Mouse (Mus musculus): ENCODE data around the gene Hmbs.
"Not testable (repeated sequence)": the region's sequence is repeated elsewhere in the genome, so short reads cannot be mapped to it uniquely, and the experiment has no call there.

Hmbs gene

DNA sequence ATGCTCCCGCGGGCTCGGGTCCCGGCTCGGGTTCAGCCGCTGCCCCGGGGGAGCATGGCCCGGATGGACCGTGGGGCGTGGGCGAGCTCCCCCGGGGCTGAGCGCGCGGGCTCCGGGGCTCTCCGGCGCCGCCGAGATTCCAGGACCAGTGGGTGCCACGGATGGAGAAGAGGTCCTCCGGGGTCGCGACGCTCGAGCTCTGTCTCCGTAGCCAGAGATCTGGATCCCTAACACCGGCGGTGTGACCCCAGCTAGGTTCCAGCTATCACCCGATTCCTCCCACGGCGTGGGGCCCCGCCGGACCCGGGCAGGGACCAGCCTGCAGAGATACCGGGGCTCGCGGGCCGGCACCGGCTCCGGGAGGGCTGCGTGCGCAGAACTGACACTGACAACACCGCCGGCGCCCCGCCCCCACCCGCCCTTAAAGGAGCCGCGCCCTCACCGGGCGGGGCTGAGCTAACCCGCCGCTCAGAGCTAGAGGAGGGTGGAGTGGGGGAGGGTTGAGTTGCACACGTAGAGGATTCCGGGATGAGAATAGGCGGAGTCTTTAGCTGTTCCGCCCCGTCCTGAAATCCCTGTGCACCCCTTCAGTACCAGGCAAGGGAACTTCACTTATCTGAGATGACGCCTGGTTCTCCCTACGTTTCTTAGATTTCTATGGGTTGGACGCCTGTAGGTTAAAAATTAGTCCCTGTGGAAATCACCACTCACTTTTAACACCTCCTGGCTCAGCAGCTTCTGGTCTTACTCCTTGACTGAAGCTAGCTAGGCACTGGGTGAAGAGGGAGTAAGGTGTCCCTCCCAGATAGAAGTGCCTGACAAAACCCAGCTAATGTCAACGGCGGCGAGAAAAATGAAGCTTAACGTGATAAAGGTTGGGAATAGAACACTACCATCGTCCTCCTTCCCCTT lies 23.9 kb downstream of the Hmbs start, which contains the start of gene C2cd2l:
TSS of gene C2cd2l (minus strand) at position 399 of the 912 bp plus-strand sequence.
- peak; percentile 93 for DNase-seq

DNA sequence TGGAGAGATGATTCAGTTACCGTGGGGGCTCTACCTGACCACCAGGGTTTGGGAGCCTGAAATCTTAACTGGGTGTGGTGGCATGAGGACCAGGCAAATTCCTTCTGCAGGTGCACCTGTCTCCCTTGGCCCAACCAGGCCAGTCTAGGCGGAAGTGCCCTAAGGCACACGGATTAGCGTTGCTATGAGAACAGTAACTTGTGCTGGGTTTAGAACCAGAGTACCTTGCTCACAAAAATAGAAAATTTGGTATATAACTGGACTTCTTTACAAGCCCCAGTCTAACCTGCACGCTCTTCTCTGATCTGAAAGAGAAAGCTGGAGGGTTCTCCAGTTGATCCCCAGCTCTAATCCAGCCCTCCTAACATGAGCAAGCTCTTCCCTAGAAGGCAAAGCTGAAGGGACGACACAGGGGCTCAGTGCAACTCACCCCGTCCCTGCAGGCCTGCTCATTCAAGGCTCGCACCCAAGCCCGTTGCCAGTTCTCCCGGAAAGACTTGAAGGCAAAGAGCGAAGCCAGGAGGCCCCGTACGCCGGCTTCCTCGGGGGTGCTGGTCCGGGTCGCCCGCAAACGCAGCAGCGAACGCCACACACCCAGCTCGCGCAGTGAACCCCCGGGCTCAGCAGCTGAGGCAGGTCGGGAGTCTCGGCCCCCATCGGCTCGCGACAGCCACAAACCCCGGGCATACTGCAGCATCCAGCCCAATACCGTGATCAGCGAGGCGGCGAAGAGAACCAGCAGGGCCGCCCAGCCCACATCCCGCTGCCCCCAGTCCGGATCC lies 24.7 kb downstream of the Hmbs start:
- DNase-seq: no peak

DNA sequence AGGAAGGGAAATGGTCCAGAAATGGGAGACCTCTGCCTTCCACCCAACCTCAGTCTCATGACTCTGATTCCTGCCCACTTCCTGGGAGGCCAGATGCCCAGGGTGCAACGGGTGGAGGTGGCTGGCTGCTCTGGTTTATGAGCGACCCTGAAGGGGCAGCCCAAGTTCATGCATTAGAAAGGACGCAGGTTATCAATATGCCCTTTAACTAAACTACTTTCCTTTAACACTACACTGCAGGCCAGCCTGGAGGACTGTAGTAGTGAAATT lies 25.3 kb downstream of the Hmbs start:
- peak; percentile 73 for DNase-seq

DNA sequence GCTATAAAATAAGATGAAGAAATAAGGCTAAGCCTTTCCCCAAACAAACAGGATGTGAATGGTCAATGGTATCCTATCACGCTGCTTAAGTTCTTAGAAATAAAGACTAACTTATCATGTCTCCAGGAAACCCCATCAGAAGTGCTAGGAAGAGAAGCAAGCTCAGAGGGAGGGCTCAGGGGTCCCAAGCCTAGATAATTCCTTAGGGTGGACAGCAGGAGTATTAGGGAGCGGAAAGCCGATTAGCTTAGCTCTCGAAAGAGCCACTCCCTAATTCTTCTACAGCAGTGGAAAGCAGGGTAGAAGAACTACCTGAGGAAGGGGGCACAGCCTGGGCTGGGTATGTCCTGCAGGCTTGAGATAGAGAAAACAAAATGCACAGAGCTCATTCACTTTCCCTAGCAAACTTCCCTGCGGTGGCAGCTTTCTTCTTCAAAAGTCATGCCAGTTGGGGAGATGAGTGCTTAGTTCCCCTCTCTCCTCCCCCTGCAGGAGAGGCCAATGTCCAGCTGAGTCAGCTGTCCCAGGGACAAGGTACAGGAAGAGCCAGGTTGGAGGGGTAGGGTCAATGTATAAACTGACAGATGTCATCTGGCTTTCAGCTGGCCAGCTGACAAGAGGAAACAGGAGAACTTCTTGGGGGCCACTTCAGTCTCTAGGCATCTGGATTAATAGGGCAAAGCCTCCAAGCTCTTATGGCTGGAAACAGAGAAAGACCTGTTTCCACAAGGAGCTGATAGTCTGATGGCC lies 25.8 kb downstream of the Hmbs start:
- peak; percentile 84 for DNase-seq

DNA sequence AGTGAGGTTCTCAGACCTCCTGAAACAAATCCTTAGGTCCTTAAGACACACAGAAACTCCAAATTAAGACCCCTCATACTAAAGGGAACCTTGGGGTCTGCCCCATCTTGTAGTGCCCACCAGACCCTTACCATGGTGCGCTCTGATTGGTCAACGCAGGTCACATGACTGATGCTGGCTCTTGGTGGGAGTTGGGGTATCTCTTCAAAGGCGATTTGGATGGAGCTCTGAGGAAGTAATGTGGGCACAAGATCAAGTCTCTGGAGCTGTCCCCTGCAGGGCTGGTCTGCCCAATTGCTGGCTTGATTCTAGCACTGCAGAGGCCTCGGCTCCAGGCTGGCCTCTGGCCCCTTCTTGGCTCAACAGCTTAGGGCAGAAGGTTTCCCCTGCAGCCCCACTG lies 26.6 kb downstream of the Hmbs start:
- DNase-seq: no peak

DNA sequence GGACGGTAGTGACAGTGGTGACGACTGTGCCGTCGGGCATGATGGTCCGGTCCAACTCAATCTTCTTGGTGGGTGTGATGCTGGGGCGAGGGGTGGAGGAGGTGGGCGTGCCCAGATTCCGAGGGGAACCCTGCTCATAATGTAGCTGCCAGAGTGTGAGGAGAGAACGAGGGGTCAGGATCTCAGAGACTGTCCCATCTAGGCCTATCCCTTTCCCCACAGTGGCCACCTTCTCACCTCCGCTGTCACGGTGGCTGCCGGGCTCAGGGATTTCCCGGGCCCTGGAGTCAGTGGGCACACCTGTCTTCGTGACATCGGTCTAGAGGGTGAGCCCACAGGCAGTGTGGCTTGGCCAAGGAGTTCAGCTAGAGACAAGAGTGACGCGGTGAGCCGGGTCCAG lies 29.1 kb downstream of the Hmbs start:
- DNase-seq: no peak

DNA sequence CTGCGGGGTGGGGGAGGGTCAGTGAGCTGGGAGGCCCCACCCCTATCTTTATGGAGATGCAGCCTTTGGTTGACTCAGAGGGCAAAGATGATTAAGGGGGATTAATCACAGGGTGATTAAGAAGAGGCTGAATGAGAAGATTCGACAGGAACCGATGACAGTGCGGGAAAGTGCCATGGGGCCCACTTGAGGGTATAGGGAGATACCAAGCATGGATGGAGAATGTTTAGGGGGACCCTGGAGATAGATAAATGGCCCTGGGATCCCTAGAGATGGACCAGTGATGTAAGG lies 29.8 kb downstream of the Hmbs start:
- no peak for DNase-seq

DNA sequence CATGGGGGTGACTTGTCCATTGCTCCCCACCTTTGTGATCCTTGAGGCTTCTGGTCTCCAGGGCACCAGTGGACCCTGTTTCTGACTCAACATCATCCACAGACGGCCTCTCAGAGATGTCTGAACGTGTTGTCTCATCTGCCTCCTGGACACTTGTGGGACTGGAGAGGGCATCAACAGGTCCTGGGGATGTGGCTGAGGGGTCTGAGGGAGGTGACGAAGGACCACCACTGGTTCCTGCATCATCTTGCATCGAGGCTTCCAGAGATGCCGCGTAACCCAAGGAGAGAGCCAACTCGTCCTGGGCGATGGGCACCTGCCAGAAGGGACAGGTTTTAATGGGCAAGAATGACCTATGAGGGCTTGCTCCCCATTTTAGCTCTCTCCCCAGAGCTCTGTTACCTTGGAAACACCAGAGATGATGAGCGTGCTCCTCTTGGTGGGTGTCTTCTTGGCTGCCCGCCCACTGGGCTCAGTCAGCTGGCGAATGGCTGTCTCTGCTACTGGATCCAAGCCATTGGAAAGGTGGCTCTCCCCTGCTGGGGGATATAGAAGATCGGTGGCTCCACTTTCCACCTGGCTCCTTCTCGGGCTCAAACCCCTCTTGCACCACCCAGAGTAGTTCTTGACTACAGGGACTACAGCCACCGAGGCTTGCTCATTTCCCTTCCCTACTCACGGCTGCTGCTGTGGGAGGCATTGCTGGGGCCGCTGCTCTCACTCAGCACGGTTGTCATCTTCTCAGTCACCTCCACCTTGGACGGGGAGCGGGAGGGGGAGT lies 30.4 kb downstream of the Hmbs start:
- no peak for DNase-seq

DNA sequence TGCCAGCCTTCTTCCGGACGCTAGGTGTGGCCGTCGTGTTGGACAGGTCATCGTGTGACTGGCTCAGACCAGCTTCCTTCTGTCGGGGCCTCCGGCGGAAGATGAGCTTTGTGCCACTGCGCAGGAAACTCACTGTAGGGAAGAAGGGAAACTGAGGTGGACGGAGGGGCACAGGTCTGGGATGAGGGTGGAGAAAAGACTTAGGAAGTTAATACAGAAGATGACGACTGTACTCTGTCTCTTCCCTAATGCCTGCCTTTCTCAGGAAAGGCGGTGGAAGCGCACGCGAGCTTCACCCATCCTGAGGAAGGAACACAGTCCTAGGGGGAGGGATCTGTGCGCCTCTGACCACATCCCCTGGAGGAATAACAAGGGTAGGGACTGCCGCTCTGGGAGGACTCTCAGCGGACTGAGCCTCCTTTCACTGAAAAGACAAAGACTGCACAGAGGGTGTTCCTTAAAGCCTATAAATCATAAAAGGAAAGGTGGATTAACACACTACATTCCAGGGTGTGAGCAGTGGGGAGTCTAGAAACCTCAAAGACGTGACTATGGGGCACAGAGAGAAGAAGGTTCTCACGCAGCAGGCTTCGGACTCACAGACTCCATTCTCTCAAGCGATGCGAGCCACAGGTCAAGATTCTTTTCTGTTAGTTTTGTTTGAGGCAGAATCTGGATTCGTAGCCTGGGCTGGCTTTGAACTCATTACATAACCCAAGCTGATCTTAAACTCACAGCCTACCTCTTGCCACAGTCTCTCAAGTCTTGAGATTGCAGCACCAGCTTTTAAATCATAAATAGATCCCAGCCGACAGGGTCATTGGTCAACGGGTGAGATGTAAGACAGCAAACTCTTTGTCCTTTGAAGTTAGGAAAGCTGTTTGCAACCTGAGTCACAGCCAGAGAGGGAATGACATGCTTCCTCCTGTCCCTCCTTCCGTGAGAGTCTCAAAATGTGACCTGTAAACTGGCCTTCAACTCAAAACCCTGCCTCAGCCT lies 32.6 kb downstream of the Hmbs start:
- DNase-seq: peak; percentile 62

DNA sequence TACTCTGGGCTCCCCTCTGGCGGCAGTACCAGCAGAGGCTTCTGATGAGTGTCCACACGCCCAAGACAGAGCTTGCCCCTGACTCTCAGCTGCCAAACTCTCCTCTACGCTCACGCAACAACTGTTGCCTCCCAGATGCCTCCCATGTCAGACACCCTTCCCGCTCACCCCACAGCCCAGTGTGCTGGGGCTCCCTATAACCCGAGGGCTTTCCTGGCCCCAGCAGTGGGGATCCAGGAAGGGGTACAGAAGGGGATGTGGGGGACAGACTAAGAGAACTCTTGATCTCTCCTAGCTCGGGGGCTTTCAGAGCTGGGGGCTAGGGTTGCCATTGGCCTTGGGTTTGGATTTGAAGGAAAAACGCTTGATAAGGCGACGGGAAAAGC lies 33.3 kb downstream of the Hmbs start:
- DNase-seq: no peak

DNA sequence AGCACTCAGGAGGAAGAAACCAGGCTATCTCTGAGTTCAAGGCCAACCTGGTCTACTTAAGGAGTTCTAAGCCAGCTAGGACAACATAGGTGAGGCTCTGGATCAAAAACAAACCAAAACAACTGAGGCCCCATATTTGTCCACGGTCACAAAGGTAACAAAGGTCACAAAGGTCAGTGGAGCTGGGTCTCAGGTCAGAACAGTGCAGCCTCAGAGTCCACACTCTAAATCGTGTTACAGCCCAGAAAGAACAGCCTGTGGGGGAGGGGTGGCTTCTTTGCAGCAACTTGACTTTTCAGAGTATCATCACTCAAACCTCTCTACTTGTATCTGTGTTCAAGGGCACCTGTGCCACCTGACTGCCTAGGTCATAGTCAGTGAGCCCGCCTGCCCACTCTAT lies 34.3 kb downstream of the Hmbs start:
- DNase-seq: no peak

DNA sequence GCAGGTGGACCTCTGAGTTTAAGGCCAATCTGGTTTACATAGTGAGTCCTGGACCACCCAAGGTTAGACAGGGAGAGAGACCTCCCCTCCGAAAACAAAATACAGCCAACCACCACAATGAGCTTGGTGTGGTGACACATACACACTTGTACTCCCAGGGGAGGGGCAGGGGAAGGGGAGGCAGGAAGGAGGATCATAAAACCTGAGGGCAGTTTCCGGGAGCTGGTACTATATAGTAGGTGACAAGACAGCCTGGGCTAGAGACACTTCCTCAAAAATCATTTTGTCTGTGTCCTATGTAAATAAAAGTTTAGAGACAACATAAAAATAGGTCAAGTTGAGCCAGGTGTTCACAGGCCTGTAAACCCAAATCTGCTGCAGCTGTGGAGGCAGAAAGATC lies 36.8 kb downstream of the Hmbs start:
- DNase-seq: no peak

DNA sequence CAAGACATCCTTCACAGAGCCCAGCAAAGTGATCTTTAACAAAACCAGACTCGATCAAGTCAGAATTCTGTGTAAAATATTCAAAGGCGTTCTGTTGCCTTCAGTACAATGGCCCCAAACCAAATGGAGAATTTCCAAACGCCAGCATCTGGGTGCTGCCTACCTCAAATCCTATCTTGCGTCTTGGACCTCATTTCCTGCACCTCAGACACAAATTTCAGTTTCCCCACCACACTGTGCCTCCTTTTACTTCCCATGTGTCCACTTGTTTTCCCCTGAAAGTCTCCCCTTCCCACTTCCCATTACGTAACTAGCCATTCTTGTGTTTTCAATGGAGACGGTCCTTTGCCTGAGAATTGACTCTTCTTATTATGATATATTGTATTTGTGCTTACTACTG lies 37.5 kb downstream of the Hmbs start:
- no peak for DNase-seq

DNA sequence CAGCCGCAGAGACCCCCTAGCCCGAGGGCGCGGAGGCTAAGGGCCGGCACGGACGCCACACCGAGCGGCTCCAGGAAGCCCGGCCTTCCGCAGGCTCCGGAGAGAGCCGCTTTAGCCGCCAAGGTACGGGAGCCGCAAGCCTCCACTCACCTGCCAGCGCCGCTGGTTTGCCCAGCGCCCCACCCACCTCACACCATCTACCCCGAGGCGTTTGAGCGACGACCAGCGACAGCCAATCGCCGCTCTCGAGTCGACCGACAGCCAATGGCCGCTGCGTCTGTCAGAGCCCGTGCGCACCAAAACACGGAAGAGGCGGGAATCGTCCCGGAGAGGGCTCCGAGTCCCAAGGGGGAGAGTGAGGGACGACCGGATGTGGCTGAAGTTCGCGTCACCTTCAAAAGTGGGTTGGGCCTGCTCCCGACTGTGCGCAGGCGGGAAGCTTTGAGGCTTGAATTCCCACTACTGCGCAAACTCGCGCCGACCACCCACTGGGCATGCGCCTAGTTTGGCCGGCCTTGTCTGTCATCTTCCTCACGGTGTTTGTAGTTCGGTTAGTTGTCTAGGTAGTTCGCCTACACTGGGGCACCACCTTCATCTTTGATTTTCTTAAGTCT lies 38.5 kb downstream of the Hmbs start, which contains the start of gene Hinfp:
TSS of gene Hinfp (minus strand) at position 206 of the 614 bp plus-strand sequence.
- peak; percentile 99 for DNase-seq

DNA sequence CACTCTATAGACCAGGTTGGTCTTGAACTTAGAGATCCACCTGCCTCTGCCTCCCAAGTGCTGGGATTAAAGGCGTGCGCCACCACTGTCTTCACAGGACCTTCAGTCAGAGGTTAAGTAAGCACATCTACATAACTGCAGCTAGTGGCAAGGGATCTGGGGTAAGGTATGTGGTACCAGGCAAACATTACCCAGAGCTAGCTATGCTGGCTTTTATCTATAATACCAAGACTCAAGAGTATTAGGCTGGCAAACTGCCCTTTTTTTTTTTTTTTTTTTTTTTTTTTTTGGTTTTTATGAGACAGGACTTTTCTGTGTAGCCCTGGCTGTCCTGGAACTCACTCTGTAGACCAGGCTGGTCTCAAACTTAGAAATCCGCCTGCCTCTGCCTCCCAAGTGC lies 44.0 kb downstream of the Hmbs start:
- not testable (repeated sequence) for DNase-seq

DNA sequence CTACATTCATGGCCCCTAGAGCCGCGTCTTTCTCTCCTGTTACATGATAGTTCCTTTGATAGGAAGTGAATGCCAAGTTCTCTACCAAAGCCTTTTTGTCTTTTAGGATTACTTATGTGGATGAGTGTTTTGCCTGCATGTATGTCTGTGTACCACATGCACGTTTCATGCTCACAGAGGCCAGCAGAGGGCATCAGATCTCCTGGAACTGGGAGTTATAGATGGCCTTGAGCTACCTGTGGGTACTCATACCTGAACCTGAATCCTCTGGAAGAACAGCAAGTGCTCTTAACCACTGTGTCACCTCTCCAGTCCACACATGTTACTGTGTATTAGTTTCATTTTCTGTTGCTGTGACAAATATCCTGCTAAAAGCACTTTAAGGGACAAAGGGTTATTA lies 51.5 kb downstream of the Hmbs start:
- peak; percentile 54 for DNase-seq

DNA sequence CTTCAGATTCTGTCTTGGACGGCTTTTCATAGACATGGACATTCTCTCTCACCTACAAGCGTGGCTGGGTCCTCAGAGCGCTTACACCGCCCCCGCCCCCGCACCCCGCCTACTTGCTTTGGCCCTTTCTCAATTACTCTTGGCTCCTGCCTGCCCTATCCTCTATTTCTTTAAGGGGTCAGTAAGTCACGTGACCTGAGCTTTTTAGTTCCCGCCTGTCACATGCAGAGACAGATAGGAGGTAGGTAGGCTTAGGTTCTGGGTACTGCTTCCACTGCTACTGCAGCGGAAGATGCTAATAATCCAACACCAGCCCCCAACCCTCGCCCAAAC lies 55.1 kb downstream of the Hmbs start:
- no peak for DNase-seq

DNA sequence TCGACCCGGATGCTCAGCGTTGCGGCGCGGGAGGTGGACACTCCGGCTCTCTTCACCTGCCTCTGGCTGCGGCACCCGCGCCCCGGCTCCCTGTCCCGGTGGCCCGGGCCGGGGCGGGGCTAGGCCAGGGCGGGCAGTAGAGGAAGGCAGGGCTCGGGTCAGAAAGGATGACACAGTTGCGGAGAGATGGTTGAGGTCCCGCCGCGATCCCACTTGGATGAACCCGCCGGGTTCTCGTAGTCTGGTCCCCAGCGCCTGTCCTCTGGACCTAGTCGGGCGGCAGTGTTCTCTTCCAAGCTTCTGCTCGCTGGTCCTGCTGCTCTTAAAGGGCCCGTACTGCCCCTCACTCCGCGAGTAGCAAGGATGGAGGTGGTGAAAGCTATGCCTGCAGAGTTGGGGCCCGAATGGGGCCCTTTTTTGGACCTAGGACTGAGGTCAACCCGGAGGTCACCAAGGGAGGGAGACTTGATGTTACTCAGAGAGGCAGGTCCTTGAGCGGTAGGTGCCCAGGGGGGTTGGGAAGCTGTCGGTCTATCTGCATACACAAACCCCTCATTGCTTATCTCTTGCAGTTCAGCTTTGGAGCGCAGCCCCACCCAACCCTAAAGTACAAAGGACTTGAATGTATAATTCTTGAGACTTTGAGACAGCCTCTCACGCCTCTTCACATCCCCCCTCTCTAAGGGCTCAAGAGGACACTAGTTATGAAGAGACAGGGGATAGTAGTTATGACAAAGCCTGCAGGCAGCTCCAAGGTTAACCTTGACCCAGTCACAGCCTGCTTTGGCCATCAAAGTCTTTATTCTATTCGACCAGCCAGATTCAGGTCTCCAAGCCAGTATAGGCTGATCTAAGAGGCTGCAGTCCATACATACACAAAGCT lies 55.7 kb downstream of the Hmbs start, which contains the start of gene Abcg4:
TSS of gene Abcg4 (minus strand) at position 540 of the 883 bp plus-strand sequence.
- DNase-seq: no peak

DNA sequence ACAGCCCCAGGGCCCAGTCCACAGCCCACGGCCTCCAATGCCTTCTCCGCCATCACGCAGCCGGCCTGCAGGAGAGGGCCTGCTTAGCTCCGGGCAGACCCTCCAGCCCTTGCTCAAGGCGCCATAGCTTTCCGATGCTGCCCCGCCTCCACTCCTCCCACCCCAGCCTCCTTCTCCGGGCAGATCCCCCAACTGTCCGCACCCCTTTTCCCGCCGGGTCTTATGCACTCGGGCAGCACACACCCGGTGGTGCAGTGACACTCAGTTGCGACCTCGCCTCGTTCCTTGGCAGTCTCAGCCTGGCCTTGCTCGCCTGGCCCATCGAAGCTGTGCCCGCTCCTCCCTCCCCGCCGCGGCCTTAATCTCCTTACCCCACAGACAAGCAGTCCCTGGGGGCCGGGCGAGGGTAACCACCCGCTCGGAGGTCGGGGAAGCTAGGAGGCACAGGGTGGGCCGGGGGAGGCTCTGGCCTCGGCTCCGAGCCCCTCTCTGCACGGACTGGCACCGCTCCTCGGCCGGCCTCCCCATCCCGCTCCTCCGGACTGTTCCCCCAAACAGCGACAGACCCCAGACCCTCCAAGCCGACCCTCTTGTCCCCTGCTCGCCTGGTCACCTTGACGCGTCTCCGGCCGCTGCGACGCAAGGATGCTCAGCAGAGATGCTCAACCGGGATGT lies 56.5 kb downstream of the Hmbs start:
- no peak for DNase-seq

DNA sequence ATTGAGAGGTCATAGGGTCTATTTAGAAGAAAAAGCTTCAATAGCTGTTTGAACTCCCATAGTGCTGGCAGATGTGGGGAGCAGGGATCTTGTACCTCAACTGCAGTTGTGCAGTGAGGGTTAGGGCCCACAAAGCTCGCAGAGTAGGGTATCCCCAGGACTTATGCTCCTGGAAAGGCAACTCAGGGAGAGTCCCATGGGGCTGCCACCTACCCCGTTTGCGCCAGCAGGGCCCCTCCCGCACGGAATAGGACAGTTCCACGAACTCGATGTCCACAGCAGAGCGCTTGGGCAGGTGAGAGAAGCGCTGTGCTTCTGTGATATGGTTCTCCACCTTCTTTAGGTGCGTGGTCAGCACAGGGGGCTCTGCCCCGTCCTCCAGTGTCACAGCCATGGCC lies 57.0 kb downstream of the Hmbs start:
- DNase-seq: no peak

All from kidney, adult 11 months (tissue).